Mouse (Mus musculus): ENCODE results near the gene Zfp648. TPM values are rescaled to one million over a fixed set of nuclear protein-coding genes. Genes with fewer than 3 reads are reported as not detected.

Gene Zfp648
- polyA plus RNA-seq, 1 experiment from 2014 or later: 1.2 TPM

DNA sequence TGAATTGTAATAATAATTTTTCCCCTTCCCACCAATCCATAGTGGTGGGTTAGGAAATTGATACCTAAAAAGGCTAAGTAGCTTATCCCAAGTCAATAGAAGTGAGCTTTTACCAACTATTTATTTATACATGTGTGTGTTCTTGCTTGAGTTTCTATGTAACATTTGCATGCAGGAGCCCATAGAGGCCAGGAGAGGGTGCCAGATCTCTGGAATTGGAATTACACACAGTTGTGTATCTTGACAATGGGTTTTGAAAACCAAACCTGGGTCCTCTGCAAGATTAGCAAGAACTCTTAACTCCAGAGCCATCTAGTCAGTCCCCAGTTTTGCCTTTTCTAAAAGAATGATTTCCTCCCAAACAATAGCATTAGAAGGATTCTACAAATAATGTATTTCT, 37.9 kb downstream of the Zfp648 start:
- Histone ChIP-seq H3K4me3 (ENCODE audit: low read depth, low read length) (no peak overlapping the region), H3K27ac (ENCODE audit: low read length) (no peak overlapping the region), H3K27me3 (ENCODE audit: control insufficient read depth, insufficient read depth, low read depth, low read length) (no peaks in the 10 kb centered on the region), H3K36me3 (ENCODE audit: control insufficient read depth, insufficient read depth, low read length) (no peaks in the 10 kb centered on the region), H3K4me2 (ENCODE audit: low read length) (no peak overlapping the region), H3K9me3 (replicated peaks; ENCODE audit: control insufficient read depth, low read length, poor library complexity, severe bottlenecking) (no peaks in the 10 kb centered on the region), H3K4me1 (ENCODE audit: control insufficient read depth, insufficient read depth, low read length) (no peaks in the 10 kb centered on the region), H3K9ac (ENCODE audit: low read depth, low read length) (no peak overlapping the region)
- ATAC-seq: no peak

DNA sequence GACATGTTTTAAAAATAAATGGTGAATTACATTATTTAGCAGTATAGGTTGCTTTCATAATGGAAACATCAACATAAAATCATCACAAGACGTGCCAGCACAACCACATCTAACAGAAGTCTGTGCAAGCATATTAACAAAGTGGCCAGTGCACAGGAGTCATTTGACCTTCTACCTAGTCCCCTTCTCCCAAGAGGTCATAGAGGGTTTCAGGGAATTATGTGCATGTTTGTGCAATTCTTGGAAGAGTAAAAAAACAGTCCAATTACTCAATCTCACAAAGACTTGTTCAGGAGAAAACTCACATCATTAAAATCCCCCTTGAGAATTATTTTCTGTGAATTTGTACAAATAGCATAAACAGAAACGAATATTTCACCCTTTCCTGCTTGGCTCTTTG, 50.2 kb downstream of the Zfp648 start:
- H3K27me3 ChIP-seq (ENCODE audit: control insufficient read depth, insufficient read depth, low read depth, low read length): no peaks in the 10 kb centered on the region
- no peaks in the 10 kb centered on the region for H3K4me1 ChIP-seq (ENCODE audit: control insufficient read depth, insufficient read depth, low read length)
- no peak overlapping the region for H3K27ac ChIP-seq (ENCODE audit: low read length)
- no peaks in the 10 kb centered on the region for H3K36me3 ChIP-seq (ENCODE audit: control insufficient read depth, insufficient read depth, low read length)
- ATAC-seq: no peak
- H3K4me3 ChIP-seq (ENCODE audit: low read depth, low read length): no peak overlapping the region
- no peak overlapping the region for H3K4me2 ChIP-seq (ENCODE audit: low read length)
- no peak overlapping the region for H3K9ac ChIP-seq (ENCODE audit: low read depth, low read length)
- no peaks in the 10 kb centered on the region for H3K9me3 ChIP-seq (replicated peaks; ENCODE audit: control insufficient read depth, low read length, poor library complexity, severe bottlenecking)
- 82% methylated on average over 2 of the region's 2 CpGs for WGBS

DNA sequence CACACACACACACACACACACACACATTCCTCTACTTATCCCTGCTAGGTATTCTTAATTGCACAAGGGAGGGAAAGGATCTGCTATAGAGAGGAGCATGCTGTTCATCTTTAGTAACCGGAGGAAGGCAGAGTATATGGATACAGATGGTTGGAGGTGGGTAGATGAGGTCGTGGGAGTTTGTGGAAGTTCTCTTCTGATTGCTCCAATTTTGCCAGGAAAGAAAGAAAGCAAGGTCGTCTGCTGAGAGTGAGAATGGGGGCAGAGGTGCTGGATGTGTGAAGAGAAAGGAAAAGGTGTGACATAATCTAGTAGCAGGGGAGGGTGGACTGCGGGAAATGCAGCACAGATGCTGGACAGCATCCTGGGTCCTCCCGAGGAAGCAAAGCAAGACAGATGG, 51.8 kb downstream of the Zfp648 start:
- no peak overlapping the region for H3K4me2 ChIP-seq (ENCODE audit: low read length)
- H3K4me1 ChIP-seq (ENCODE audit: control insufficient read depth, insufficient read depth, low read length): no peaks in the 10 kb centered on the region
- H3K9ac ChIP-seq (ENCODE audit: low read depth, low read length): no peak overlapping the region
- H3K36me3 ChIP-seq (ENCODE audit: control insufficient read depth, insufficient read depth, low read length): no peaks in the 10 kb centered on the region
- ATAC-seq: no peak
- no peaks in the 10 kb centered on the region for H3K27me3 ChIP-seq (ENCODE audit: control insufficient read depth, insufficient read depth, low read depth, low read length)
- no peak overlapping the region for H3K27ac ChIP-seq (ENCODE audit: low read length)
- WGBS: 77% methylated on average over 5 of the region's 5 CpGs
- no peak overlapping the region for H3K4me3 ChIP-seq (ENCODE audit: low read depth, low read length)
- no peaks in the 10 kb centered on the region for H3K9me3 ChIP-seq (replicated peaks; ENCODE audit: control insufficient read depth, low read length, poor library complexity, severe bottlenecking)

Data from midbrain, embryonic 16.5 days (tissue).